Mouse (Mus musculus): ENCODE results near the gene Homer2.

The Homer2 gene

DNA sequence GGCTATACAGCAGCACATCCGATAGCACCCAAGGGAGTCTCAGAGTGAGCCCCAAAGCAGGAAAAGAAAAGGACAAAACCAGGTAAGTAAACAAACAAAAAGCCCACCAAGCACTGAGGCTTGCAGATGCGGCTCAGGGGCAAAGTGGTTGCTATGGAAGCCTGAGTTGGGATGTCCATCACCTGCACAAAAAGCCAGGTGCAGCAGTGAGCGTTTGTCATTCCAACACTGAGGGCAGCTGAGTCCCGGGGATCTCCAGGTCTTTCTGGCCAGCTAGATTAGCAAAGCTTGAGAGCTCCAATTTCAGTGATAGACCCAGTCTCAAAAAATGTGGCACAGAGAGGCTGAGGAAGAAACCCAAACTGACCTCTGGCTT lies 149.4 kb downstream of the Homer2 start:
- no peak for DNase-seq

- DNase-seq = no peak
Observed at GRCm38 (mm10) chr7:81557252-81557984, 149.9 kb downstream of the Homer2 start.

- no peak for DNase-seq
Observed at GRCm38 (mm10) chr7:81556839-81557238, 150.5 kb downstream of the Homer2 start.

DNA sequence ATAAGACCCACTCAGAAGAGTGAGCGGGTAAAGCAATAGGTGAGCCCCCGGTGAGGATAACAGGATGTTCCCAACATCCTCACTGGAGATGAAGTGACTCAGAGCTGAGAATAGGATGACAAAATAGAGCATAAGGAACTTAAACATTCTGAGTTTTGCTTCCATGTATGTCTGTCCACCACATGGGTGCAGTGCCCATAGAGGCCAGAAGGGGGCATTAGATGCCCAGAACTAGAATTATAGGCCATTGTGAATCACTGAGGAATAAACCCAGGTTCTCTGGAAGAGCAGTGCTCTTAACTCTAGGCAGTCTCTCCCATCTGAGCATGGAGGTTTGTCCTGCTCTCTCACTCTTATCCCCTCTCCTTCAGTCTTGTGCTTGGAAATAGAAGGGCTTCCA lies 153.0 kb downstream of the Homer2 start:
- DNase-seq = peak; percentile 18

DNA sequence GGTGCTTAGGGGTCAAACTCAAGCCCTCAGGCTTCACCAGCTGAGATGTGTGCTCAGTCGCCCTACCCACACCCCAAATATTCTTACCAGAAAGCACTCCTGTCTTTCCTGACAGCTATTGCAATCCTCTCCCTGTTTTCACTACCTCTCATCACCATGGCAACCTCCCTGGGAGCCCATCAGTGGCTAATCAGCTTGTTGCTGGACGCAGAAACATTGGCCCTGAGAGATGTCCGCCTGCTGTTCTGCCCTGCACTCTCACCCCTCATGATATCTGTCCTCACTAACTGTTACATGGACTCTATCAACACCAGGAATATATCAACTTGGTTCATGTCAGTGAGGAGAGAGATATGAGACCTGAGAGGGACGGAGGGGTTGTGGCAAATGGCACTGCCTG lies 153.7 kb downstream of the Homer2 start:
- no peak for DNase-seq
